Mouse (Mus musculus) forelimb bud, embryonic 11.5 days (tissue): ENCODE measurements around the gene Ampd3.

Experiments
- DNase-seq: peaks from one replicate; pipeline ENCODE4 v3.0.0-alpha.2; 2012; ENCODE audit warnings: low read depth, low spot score

The Ampd3 gene

DNA sequence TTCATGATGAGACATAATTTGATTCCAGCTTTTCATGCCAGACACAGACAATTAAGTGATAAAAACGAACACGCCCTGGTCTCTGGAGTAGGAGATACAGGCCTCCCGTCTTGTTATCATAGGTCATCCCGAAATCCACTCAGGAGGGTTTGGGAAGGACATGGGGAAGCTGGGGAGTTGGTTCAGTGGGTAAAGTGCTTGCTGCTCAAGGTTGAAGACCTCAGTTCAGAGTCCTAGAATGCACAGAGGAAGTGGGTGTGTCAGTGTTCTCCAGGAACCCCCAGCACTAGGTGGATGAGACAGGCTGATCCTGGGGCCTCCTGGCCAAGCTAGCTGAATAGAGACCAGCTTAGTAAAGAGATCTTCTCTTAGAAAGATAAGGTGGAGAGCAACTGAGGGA, 2.9 kb downstream of the Ampd3 start:
- DNase-seq: no peak

GRCm38 (mm10) chr7:110772343-110772742, 4.3 kb downstream of the Ampd3 start:
- no peak for DNase-seq

DNA sequence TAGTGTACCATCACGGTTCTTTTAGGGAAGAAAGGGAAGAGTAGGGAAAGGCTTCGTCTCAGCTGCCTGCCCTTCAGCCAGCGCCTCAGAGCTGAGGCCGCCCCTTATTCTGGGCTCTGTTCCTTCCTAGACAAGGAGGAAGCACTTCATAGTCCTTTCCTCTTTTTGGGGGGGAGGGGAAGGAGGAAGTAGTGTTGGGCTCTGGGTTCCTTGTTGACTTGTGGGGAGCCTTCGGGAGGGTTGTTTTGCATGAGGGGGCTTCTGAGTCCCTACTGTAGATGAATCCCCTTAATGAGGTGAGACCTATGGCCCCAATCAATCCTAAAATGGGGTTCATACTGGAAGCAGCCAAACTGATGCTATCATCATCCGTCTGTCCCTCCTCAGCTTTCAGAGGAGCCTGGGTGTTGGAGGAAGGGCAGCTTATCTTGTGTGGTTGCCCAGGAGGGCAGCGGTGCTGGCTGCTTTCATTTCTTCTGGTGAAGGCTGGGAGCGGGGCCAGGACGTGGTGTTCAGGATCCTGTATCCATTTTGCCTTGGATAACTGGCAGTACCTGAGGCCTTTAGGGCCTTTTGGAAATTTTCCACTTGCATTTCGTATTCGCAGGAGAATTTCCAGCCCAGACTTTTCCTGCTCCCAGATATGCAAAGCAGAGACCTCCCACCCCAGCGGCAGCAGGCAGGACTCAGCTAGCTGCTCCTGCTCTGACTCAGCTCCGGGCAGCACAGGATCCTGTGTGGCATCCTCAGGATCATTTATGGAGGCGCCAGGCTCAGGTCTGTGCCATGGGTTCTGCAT, 5.4 kb downstream of the Ampd3 start:
- no peak for DNase-seq

GRCm38 (mm10) chr7:110774077-110774476, 6.1 kb downstream of the Ampd3 start:
- no peak for DNase-seq

DNA sequence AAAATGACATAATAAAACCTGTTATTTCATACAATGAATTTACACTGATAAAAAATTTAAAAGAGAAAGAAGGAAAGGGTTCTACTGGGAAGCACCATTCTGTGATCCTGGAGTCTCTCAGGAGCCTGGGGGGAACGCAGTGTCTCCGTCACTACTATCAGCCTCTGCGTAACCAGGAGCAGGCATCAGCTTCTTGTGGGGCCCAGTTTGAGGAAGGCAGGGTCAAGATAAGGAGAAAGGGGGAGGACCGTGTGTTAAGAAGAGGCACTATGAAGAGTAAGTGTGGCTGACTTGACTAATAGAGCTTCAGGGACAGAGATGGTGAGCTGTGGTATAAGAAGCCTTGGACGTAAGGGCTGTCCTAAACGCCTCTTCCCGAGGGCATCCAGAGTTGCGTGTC, 6.7 kb downstream of the Ampd3 start:
- DNase-seq: no peak

DNA sequence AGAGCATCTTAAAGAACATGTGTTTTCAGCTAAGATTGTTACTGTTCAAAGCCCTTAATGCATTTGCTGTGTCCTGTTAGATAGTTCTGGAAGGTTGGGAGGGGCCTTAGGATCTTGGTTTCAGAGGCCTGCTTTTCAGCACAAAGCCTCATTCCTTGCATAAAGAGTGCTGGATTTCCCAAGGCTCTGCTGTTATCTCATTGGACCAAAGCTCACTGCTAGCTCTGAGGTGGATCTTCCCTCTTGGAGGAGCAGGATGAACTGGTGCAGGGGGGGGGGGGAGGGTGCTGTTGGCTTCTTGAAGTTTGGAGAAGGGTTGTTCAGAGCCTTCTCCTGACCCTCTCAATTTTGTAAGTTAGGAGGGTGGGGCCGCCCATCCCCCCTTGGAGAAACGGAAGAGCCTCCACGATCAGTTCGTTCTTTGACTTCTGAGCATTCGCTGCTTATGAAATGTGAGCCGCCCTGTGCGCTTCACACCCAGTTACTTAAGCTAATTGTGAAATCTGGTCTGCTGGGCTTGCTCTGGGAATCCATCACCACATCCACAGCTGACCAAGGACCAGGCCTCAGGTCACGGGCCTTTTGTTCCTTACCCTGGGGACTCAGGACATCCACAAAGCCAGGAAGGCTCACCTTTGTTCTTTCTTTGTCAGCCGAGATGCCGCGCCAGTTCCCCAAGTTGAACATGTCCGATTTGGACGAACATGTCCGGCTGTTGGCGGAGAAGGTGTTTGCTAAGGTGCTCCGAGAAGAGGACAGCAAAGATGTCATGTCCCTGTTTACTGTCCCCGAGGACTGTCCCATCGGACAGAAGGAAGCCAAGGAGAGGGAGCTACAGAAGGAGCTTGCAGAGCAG, 9.4 kb downstream of the Ampd3 start:
- DNase-seq: no peak

DNA sequence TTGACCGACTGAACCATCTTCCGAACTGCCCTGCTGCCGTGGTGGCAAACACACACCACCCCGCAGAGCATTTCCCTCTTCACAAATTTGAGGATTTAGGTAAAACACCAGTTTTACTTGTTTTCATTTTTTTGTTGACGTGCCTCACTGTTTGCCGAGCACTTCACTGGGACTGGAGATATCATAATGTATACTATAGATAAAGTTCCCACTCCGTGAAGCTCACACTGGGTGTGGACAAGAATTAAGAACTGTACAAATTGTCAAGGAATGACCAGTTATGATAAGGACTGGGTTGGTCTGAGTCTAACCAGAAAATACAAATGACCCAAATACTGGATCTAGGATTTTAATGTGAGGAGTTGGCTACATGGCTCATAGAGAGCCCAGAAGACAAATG, 10.9 kb downstream of the Ampd3 start:
- DNase-seq: no peak

DNA sequence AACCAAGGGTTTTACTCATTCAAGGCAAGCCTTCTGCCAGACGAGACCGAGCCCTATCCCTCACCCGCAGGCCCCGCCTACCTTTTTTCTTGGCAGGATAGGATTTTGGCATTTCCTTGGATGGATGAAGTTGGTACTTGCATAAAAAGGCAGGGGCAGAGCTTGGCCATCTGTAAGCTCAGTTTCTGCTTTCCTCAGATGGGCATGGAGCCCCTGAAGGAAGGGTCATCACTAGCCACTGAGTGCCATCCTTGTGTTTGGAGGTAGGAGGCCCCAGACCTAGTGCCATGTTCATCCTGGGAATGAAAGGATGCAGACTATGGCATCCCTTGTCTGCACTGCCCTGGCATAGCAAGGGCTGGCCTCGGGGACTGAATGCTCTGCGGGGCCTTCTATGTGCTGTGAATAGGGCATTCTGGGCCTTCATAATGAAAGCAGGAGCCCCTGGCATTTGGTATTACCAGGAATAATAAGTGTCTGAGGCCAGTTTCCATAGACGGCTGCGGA, 11.7 kb downstream of the Ampd3 start:
- DNase-seq: no peak

- DNase-seq: no peak
Observed at GRCm38 (mm10) chr7:110780520-110780919, 12.5 kb downstream of the Ampd3 start.

- DNase-seq: no peak
Observed at GRCm38 (mm10) chr7:110781231-110781711, 13.3 kb downstream of the Ampd3 start.

DNA sequence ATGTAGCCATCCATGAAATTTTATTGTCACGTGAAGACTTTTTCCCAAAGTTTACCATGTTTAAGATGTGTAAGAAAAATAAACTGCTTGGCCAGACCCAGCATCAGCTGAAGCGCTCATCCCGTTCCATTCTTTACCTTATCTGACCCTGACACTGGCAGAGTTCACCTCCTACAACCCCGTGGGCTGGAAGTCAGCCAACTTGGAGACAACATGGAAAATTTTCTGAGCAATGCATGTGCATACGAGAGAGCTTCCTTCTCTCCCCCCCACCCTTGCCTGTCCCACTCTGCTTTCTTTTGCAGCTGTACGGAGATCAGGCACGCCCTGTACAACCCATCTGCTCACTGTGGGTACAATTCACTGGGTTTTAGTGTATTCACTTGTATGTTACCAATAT, 14.1 kb downstream of the Ampd3 start:
- DNase-seq: no peak

DNA sequence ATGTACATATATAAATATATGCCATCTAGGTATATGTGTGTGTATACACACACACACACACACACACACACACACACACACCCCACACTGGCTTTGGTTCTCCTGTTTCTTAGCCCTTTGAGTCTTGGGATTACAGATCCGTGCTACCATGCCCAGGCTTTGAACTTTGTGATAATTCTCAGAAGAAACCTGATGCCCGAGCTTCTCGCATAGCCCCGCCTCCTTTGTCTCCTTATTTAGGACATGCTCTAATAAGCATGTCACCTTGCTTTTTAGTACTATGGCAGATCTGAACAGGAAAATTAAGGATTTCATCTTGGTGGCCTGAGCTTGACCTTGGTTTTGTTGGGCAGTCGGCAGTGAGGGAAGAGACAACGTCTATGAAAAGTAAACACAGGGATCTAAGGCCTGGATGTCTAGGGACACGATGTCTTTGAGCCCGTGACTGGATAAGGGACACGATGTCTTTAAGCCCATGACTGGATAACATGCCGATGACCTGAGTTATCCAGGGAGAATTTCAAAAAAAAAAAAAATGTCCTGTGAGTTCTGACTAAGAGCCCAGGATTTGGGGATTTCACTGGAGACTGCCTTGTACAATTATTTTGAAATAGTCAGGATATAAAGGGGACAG, 15.0 kb downstream of the Ampd3 start:
- no peak for DNase-seq

DNA sequence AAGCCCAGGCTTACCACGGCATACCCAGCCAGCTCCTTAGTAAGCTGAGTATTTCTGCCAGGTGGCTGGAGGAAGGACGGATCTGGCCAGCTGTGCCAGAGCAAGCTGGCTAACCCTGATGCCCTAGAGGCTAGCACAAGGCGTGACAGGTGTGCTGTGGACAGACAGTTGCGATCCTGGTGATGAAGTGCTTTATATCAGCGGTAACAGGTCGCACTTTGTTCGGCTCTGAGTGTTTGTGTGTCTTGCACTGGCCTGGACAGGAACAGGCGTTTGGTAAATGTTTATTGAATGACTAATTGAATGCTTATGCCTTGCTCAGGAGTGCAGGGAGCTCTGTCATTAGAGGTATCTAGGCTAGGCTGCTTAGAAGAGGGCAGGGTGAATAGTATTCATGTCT, 17.0 kb downstream of the Ampd3 start:
- no peak for DNase-seq

GRCm38 (mm10) chr7:110785741-110786146, 17.7 kb downstream of the Ampd3 start:
- DNase-seq: no peak

DNA sequence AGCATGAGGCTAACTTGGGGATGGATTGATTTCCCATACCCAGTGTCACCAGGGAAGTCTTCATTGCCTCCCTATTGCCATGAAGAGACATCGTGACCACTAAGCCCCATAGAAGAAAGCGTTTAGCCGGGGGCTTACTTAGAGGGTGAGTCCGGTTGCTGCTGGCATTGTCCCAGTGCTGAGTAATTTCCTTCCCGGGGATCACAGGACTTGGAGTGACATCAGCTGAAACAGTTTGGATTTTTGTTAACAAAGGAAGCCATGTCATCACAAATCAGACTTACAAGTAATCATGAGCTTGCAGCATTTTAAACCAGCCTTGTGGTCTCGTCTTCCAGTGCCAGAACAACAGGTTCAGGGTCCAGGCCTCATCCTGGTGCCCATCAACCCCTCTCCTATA, 19.3 kb downstream of the Ampd3 start:
- no peak for DNase-seq

DNA sequence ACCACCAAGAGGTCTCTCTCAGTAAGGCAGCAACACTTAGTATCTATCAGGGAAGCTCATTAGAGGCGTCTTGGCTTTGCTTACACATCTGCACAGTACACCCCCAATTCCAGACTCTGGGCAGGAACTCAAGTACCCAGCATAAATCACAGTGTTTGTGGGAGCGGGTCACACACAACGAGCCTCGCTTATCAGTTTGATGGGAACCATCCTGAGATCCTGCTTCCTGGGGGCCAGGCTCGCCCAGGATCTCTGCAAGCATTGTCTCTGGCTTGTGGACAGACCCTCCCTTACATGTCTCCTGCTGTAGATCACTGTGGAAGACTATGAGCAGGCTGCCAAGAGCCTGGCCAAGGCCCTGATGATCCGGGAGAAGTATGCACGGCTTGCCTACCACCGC, 22.9 kb downstream of the Ampd3 start:
- no peak for DNase-seq

- DNase-seq: no peak
Observed at GRCm38 (mm10) chr7:110792201-110792600, 24.2 kb downstream of the Ampd3 start.

DNA sequence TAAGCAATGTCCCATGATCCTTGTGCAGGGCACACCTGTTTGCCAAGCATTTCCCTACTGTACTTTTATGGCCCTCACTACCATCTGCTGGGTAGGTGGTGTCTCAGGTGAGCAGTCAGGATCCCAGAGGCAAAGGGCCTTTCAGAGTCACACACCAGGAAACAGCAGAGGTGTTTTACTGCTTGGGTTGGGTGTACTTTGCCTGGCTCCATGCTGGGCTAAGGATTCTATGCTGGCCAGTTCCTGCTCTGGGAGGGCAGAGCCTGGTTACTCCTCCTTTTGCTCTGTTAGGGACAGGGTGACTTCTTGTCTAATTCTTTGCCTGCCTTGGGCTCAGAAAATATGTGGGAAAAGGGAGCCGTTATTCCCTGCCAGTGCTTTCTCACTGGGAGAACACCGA, 24.8 kb downstream of the Ampd3 start:
- no peak for DNase-seq

- DNase-seq: no peak
Observed at GRCm38 (mm10) chr7:110794722-110795121, 26.7 kb downstream of the Ampd3 start.

DNA sequence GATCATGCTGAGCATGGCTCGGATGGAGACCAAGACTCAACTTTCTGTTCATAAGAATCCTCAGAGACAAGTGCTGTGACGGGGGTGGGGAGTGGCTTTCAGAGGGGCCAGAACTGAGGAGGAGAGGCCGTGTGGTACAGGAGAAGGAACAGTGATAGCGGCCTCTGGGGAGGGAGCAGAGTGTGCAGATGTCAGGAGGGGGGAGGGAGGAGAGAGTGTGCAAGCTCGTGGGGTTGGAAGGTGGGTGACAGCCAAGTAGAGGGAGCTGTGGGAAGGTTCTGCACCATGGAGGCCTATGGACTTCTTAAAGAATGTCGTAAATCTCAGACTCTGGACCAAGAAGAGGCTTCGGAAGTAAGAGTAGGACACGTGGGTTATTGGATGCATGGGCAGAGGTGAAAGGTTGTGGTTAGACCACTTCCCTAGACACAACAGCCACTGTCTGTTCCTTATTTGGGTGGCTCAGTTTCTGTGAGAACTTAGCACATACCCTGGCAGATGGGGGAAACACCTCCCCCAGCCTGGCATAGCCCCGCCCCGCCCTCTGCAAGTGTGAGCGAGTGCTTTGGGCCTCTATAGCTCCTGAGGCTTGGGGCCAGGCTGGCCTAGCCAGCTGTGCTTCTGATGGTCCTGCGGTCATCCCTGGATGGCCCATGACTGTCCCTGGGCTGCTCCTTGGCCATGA, 28.5 kb downstream of the Ampd3 start:
- DNase-seq: no peak

DNA sequence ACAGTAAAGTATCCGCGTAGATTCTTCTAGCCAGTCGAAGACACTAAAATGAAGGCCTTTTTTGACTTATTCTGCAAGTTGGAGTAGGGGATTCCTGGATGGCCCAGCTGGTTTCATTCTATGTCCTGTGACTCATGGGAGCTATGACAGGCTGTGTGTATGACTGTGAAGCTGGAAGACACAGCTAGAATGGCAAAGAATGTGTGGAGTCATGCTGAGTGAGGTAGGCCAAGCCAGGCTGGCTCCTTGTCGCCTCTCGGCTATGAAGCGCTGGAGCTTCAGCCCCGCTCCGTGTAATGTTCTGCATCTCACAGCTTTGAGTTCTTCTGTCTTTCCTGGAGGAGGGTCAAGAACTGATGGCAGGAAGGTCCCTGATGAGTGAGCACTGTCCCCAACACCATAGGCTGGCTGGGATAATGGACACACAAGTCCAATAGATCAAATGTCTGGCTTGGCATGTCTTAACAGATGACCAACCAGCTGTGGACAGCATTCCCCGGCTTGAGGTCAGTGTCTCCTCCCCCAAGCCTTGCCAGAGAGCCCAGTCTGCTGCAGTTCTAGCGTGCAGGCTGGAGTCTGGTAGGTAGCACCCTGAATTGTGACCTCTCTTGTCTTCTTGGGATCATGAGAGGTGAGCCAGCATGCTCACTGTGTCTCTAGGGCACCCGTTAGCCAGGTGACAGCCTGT, 29.9 kb downstream of the Ampd3 start:
- no peak for DNase-seq
